Mouse (Mus musculus) heart, adult 11 months (tissue): ENCODE measurements at regions not wholly inside any gene's neighbourhood (a gene's known extent, or its start where the extent isn't known, plus 50 kb on each side); places are given as distances from the start of the nearest gene placed in this dataset.

Experiments
- DNase-seq: peaks from one replicate; pipeline ENCODE4 v3.0.0; 2022

DNA sequence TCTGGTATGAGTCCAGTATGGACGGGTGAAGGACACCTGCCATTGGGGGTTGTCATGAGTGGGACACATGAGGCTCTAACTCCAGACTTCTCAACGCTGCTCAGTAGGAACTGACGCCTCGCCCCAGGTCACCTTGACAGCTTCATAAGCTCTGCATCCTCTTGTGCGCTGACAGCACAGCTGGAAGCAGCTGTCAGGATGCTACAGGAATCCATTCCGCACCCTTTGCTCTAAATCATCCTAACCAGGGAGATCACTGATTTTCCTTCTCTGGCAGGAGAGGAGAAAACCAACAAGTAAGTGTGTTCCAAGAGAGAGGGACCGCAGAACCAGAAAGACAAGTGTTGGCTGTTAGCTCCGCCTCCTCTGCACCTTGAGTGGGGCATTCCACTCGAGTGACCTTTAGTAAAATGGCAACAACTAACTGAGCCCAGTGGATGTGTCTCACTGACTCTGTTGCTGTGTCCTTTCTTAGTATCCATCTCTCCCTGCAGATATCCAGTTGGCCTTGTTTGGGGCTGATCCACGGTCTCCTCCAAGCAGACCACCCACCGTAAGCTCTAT is 449.8 kb downstream of the Wdr11 start:
- peak; percentile 74 for DNase-seq

DNA sequence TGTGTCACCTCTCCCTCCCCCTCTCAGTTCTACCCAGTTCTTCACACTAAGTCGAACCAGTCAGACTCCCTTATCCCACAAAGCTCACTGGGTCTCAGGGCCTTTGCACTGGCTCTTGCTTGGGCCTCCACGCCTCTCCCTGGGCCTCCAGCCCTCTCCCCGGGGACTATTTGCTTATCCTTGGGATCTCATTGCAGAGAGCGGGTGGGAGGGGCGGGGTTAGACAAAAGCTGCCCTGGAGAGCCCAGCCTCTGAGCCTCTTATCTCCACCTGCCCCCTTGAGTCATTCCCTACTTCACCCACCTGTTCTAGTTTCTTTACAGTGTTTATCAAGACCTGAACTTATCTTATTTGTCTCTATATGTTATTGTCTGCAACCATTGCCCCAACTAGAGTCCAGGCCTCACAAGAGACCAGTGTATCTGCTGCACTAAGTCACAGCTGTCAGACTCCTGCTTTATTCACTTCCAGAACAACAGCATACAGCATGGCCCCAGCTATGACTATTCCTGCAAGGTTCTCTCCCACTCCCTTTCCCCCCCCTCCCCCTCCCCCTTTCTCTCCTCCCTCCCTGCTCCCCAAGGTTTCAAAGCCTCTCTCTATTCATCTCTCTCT is 450.7 kb downstream of the Wdr11 start:
- peak; percentile 79 for DNase-seq

DNA sequence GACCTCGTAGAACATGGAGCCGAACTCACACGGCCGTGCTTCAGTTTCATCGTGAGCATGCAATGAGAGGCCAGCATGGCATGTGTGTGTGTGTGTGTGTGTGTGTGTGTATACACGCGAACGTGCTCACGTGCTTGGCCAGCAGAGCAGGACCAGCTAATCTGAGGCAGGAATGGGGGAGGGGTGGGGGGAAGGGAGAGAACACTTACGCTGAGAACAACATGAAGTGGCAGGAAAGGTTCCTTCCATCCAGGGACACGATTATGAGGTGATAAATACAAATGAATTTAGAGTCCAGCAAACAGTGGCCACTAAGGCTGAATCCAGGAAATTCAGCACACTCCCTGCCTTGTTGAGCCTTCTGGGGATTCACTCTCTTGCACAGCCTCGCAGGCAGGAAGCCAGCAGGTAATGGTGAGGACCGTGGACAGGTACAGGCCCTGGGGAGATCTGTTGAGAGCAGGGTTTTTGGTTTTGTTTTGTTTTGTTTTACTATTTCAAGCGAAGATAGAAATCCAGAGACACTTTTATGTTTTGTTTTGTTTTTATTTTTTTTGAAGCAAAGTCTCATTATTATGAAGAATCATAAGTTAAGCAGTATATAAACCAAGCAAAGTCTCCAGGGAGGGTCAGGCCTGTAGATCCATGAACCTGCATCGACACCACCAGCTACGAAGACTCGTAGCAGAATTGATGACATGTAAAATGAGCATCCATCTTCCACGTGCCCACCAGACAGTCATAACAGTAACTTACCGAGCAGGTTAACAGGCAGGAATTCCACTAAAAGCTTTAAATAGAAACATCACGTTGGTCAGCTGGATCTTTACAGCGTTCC is 452.0 kb downstream of the Wdr11 start:
- peak; percentile 79 for DNase-seq

DNA sequence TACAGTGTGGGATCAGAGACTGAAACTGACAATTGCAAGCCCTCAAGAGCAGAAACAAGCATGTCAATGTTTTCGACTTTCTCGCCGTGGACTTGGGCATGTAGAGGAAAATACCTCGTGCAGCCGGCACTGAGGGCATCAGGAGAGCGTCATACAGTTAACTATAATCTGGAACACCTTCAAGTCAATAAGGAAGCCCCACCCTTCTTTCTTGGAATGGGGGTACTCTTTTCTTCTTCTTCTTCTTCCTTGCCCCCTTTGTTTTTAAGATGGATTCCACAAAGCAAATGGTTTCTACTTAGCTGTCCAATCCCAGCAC is 452.5 kb downstream of the Wdr11 start:
- no peak for DNase-seq

DNA sequence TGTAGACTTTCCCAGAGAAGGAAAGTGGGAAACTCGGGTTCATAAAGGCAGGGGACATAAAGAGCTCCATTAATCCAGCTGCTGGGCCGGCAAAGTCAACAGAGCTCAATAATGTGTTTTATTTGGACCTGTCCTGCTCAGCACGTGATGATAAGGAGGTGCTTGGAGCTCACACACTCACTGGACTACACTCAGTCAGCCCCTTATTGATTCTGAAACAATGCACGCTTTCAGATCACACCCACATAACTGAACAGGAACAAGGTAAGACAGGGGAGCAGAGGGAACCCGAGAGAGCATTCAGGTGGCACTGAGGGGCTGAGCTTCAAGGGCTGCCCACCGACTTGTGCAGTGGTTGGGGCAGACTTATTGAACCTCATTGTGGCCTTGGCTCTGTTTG is 452.9 kb downstream of the Wdr11 start:
- peak; percentile 74 for DNase-seq

DNA sequence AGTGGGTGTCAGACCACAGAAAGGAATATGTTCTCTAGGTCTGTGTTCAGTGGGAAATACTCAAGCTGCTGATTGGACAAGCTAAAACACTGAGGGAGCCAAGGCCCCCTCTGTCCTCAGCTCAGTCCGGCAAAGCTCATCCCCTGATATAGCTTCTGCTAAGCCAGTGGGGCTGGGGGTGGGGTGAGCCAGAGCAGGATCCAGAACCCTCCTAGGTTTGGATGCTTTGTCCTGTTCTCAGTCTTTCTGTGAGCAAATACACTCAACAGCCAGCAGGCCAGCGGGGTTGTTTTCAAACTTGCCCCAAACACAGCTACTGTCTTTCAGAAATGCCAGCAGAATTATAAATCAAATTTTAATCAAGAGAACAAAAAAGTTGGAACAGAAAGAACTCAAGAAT is 454.4 kb downstream of the Wdr11 start:
- peak; percentile 80 for DNase-seq

DNA sequence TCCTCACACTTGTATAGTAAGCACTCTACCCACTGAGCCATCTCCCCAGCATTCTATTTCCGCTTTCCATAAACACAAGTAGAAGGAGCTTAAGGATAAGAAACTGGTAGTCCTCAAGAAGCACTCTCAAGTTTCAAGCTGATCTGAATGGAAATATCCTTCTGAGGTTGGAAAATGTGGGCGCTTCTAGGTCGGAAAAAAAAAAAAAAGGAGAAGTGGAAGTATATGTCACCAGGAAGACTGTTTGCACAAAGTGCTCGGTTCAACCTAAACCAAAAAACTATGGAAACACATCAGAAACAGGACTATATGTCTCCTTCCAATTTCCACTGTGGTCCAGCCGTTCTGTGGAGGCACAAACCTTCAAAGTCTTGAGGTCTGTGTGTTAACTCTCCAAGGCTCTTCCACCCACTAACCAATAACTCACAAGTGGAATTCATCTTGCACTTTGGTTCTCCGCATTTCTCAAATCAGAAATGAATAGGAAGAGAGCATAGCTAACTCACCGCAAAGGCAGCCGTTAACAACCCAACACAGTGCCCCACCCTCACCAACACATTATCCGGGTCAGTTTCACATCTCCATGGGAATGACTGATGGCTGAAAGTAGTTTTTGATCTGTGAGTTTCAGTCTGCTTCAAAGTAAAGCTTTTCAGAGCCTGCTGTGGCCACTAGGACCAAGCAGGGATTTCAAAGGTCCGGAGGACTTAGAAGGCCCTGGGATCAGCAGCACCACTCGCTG is 455.8 kb downstream of the Wdr11 start:
- DNase-seq = peak; percentile 16

DNA sequence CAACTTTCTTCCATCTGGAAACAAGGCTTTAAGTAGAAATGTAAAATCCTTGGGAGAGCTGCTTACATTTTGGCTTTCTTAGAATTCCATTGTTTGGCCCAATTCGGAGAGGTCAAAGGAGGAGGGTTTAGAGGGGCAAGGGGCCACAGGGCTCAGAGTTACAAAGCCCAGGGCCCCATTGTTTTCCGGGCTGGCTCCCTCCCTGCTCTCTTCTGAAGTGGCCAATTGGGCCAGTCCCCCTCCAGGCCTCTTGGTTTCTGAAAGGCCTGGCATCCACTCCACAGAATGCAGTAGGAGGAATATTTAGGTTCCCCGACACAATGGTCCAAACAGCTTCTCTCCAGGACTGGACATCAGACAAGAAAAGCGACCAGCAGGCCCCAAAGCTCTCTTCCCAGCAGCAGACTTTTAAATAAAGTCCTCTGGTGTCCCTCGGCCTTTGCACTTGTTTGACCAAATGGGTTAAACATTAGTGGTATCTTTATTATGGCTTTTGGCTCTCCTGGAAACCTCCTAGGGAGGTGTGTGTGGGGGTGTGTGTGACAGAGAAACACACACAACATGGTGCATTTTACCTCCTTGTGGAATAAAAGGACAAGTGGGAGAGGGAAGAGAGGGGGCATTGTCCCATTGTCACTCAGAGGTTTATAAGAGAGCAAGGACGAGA is 456.6 kb downstream of the Wdr11 start:
- peak; percentile 54 for DNase-seq

DNA sequence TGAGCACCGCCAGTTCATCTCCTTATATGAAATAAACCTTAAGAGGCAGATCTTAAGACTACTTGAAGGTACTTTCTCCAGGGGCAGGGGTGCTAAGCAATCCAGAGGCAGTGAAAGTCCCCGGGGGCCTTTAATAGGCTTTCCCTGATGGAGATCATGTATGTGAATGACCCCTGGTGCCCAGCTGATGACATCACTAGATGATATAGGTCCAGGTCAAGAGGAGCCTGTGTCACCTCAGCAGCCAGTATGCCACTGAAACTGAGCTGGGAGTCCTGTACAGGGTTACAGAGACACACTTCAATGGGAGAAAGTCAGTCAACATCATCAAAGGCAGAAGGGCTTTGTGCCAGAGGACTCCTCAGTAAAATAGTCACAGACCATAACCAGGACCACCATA is 457.8 kb downstream of the Wdr11 start:
- peak; percentile 63 for DNase-seq

DNA sequence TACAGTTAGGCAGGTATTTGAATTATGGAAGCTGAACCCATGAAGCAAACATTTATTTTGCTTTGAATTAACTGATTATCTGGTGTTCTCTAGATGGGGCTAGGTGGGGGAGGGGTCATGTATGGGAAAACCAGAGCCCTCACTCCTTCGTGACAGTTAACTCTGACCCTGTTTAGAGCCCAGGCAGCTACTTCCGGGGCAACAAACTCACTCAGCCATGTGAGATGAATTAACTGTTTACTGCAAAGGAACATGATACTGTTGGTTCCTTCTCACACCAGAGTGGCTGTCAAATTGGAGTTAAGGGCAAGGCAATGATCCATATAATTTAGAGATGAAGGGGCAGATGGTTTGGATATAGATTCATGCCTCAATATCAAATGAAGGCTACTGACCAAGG is 458.5 kb downstream of the Wdr11 start:
- peak; percentile 19 for DNase-seq

DNA sequence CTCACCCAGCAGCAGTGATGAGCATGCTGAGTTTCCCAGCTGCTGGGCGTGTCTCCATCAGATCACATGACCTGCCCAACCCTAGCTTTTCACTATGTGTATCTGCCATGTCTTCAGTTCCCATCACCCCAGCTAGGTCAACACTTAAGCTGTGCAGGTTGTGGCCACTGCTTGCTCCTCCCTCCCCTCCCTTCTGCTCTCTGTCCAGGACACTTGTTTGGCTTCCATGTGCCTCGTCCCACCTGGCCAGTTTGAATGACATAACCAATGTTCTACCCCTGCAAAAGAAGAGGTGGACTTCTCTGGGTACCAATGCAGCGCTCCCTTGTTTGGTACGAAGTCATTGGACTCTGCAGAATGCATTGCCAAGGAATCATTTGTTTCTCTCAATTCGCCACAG is 460.7 kb downstream of the Wdr11 start:
- DNase-seq = peak; percentile 82

DNA sequence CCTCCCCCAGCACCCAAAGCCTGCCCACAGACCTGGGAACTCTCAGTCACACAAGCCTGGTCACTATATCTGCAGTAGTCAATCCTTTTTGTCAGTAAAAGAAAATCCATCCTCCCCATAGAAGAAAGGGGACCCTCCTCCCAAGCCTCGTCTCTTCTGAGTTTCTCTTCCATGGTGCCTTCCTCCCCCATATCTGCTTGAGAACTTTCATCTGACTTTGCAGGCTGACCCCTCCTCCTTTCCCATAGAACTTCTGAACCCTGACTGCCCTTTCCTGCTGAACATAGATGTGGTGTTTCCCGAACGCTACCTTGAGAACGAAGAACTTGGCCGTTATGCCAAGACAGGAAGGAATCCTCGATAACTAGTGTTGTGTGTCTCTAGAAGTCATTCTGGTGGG is 462.5 kb downstream of the Ate1 start:
- DNase-seq = peak; percentile 61

DNA sequence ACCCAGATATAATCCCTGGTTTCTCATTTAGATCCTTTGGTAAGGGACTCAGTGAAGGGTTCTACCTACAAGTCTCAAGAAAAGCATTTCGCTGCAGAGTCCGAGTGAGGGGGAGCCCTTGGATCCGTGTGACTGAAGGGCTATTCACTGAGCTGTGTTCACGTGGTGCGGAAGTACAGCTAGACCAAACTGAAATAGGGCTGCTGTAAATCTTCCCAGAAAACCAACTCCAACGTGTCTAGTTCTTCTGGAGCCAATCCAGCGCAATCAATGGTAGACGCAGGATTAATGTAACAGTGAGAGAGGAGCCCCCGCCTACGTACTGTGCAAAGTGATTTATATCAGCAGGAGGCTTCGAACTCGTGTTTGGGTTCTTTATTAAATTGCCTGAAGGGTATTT is 461.9 kb downstream of the Ate1 start:
- DNase-seq = peak; percentile 54

DNA sequence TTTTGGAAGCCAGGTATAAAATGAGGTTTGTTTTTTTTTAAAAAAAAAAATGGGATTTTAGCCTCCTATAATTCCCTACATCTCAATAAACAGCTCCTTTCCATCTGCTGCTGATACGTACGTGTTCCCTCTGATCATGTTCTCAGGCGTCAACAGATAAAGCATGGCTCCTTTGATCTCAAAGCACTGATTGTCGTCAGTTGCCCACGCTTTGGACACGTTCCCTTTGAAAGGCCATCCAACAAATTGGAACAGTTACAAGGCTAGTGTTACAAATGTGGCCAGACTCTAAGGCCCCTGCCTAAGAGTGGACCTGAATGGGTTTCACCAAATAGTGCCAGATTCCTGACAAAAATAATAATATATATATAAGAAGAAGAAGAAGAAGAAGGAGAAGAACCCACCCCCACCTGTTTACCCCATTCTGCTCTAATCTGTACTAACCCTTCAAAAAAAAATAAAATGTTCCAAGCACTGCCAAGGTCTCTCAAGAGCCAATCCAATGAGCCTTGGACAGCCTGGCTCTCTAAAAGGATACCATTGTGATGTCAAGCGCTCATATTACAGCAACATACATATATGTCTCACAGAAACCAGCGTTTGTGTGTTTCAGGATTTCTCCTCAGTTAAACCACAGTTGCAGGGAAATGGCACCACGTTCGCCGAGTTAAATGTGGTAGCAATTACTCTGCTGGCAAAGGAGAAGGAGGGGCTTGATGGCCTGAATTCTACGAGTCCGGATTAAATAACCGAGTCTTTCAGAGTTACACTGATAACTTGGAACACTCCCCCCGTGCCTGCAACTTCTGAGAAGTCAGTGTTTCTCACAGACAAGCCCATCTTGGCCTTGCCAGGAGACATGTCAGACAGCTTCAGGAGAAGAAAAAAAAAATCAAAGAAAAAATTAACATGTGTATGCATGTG is 460.2 kb downstream of the Ate1 start:
- DNase-seq = peak; percentile 45

DNA sequence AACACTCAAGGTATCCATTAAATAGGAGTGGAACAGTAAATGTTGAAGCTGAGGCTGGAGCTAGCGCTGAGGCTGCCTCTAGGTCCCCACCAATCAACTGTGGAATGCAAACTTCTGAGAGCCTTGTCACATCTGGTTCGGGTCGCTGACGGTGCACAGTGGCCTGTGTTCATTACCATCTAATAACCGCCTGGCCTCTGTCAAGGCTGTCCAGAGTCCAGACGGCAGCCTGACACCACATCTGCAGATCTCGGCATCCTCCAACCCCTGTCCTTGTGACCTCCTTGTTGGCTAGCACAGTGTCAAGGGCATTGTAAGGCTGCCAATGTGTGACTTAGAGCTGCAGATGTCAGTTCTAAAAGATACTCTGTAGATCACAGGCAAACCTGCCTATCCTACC is 455.7 kb downstream of the Ate1 start:
- peak; percentile 83 for DNase-seq

DNA sequence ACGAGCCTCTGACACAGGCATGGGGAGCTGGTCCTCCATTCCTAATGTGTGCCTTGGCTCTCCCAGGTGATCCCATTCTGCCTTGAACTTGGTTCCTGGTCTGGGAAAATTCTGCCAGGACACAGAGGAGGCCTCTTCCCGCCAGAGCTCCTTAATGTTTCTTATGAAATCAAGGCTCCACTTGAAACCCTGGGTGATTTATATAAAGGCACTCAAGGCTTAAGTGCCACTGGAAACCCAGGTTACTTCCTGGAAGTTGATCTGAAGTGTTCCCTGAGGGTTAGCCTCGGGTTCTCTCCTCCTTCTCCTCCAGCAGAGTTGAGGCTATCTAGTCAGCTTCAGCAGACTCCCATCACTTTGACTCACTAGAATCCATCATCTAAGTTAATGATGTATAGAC is 451.9 kb downstream of the Ate1 start:
- peak; percentile 33 for DNase-seq

DNA sequence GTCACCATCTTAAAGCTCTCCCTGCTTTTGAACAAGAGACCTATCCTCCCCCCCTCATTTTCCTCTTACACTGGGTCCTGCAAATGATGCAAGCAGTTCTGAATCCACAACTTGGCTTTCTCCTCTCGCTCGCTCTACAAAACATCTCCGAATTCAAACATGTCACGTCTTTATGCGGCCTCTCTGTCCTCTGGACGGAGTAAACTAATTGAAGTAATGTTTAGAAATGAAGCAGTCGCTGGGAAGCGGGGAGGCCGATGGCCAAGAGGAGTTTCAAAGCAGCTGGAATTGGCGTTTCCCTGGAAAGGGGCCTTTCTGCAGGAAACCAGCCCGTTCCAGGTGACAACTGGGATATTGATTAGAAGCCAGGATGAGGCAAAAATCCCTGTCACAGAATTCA is 446.8 kb downstream of the Ate1 start:
- DNase-seq = peak; percentile 53

DNA sequence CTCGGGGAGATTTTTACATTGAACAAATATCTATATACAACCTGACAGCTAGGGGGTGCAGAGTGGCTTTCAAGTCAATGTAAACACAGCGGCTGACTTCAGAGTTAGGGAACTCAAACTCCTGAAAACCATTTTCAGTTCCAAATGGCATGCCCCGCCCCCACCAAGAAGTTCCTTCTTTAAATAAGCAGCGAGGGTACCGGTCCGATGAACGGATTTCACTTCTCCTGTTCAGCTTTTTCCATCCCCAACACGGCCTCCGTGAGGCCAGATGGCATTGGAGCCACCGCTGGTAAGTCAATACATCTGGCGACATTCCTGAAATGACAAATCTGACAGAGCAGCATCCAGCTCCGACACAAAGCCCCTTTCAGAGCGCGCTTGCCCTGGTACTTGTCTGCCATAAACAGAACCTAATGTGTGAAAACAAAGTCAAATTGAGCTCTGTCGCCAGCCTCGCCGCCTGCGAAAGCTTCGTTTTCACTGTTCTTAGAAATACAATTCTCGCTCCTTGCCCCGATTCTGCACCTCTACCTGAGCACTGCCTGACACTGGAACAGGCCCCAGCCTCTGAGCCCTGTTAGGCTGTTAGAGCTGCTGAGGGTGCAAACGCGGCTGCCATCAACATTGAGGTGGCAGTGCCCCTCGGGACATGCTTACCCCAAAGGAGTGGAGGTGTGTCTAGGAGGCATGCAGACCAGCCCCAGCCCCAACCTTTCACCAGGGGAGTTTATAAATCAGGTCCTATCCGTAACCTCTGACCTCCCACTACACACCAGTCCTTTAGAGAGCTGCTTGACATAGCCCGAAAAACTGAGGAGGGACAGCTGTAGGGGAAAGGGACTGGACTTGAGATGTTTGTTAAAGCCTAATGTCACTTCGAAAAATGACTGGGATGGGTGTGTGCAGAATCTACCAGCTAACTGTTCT is 446.0 kb downstream of the Ate1 start:
- peak; percentile 86 for DNase-seq

DNA sequence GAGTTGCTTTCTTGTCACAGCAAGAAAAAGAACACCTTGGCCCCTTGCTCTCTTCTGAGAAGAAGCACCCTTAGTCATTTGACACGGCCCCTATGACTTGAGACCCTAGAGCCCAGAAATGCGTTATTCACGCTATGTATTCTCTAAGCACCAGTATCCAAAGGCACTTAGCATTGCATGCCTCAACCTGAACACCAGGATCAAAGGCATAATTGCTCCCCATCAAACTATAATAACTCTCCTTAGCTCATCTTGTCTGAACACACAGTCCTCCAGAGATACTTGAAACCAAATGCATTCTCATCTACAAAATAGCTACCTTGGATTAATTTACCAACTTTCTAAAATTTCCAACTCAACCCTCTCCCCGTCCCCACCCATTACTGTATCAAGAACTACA is 437.5 kb downstream of the Ate1 start:
- DNase-seq = peak; percentile 44

DNA sequence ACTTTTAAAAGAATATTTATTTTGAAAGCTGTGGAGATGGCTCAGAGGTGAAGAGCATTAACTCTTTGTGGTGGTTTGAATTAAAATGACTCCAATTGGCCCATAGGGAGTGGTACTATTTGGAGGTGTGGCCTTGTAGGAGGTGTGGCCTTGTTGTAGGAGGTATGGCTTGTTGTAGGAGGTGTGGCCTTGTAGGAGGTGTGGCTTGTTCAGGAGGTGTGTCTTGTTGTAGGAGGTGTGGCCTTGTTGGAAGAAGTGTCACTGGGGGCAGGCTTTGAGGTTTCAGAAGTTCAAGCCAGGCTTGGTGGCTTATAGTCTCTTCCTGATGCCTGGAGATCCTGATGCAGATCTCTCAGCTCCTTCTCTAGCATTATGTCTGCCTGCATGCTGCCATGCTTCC is 434.5 kb downstream of the Ate1 start:
- DNase-seq = no peak
